ENCODE assay signal across 8 mouse cellular contexts in the genomic region with DNA sequence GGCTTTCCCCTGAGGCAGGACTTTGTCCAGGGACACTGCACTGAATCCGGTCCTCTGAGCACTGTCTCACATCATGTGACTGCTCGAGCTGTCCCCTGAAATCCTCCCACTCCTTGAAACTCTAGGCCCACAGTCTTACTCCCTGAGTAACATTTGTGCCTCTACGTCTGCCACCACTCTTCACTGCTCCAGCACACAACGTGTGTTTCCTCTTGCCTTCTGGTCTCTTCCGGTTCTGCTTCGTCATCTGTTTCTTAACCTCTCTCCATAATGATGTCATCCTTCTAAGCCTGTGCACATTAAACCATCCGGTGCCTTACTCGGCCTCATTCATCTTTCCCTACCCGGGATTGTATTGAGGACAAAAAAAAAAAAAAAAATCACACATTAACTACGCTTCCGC. TPM values are rescaled to one million over a fixed set of nuclear protein-coding genes. Genes with fewer than 3 reads are reported as not detected.
DNase-seq lines count a peak whose midpoint lies in the region; ATAC-seq lines count a peak whose summit lies in the region.

No protein-coding gene starts in this region.

- peak; percentile 32; the same call in 1 of the 2 replicates for ATAC-seq in heart, embryonic 16.5 days (replicated peaks; ENCODE audit: extremely low read depth, insufficient read depth, low FRiP score)
- no peak for ATAC-seq in heart, embryonic 11.5 days (replicated peaks; ENCODE audit: insufficient number of reproducible peaks, low FRiP score, low TSS enrichment)
- peak; percentile 32 for ATAC-seq in activated CD4-positive, CD25-positive, alpha-beta regulatory T cell, adult 4 months
- 0 out of 2 replicates have a peak, but pooled peaks have one; percentile 42 for ATAC-seq in hindbrain, embryonic 16.5 days
- ATAC-seq in megakaryocyte, adult 5-6 weeks (ENCODE audit: poor library complexity, severe bottlenecking) = peak; percentile 92

- no peak overlapping the region for H3K4me2 ChIP-seq in heart, embryonic 16.5 days (ENCODE audit: low read depth, low read length)
- no peak overlapping the region for H3K4me2 ChIP-seq in heart, embryonic 11.5 days
- peak overlapping the region; percentile 27 for H3K4me2 ChIP-seq in hindbrain, embryonic 16.5 days (ENCODE audit: low read length)

- H3K27me3 ChIP-seq in heart, embryonic 16.5 days (ENCODE audit: control insufficient read depth, insufficient read depth, low read length) = no peaks in the 10 kb centered on the region
- H3K27me3 ChIP-seq in heart, embryonic 11.5 days (ENCODE audit: control insufficient read depth, insufficient read depth, low read length) = no peaks in the 10 kb centered on the region
- no peaks in the 10 kb centered on the region for H3K27me3 ChIP-seq in hindbrain, embryonic 16.5 days (replicated peaks; ENCODE audit: control insufficient read depth, insufficient read depth, low read length)

- H3K36me3 ChIP-seq in heart, embryonic 16.5 days (ENCODE audit: control insufficient read depth, insufficient read depth) = no peaks in the 10 kb centered on the region
- no peaks in the 10 kb centered on the region for H3K36me3 ChIP-seq in heart, embryonic 11.5 days (ENCODE audit: control insufficient read depth, insufficient read depth, low read length)
- no peaks in the 10 kb centered on the region for H3K36me3 ChIP-seq in hindbrain, embryonic 16.5 days (ENCODE audit: control insufficient read depth, insufficient read depth, low read length)

- no peak for DNase-seq in right cerebral cortex, postnatal 36 days (ENCODE audit: low spot score in 2 of 2)
- no peak for DNase-seq in ovary, postnatal 36 days (ENCODE audit: low spot score)
- DNase-seq in cerebellum, adult 9-11 months = no peak

- 64% methylated on average over 11 of the region's 11 CpGs for WGBS in heart, embryonic 16.5 days
- 66% methylated on average over 11 of the region's 11 CpGs for WGBS in heart, embryonic 11.5 days (ENCODE audit: insufficient replicate concordance)
- 28% methylated on average over 11 of the region's 11 CpGs for WGBS in hindbrain, embryonic 16.5 days

- H3K9ac ChIP-seq in heart, embryonic 16.5 days (ENCODE audit: low read length) = no peak overlapping the region
- no peak overlapping the region for H3K9ac ChIP-seq in heart, embryonic 11.5 days (ENCODE audit: low read depth, low read length)
- H3K9ac ChIP-seq in hindbrain, embryonic 16.5 days (ENCODE audit: low read depth, low read length) = no peak overlapping the region

- H3K27ac ChIP-seq in heart, embryonic 16.5 days (ENCODE audit: low read length) = 0 out of 2 replicates have a peak overlapping the region, but pooled peaks have one; percentile 1
- no peak overlapping the region for H3K27ac ChIP-seq in heart, embryonic 11.5 days (ENCODE audit: low read depth, low read length)
- no peak overlapping the region for H3K27ac ChIP-seq in hindbrain, embryonic 16.5 days (ENCODE audit: low read depth, low read length)

- no peak overlapping the region for H3K4me3 ChIP-seq in heart, embryonic 16.5 days (ENCODE audit: low read length)
- H3K4me3 ChIP-seq in heart, embryonic 11.5 days (ENCODE audit: low read depth, low read length) = no peak overlapping the region
- H3K4me3 ChIP-seq in hindbrain, embryonic 16.5 days (ENCODE audit: low read length) = no peak overlapping the region

- H3K9me3 ChIP-seq in heart, embryonic 16.5 days (replicated peaks; ENCODE audit: control insufficient read depth, low read length) = no peaks in the 10 kb centered on the region
- no peaks in the 10 kb centered on the region for H3K9me3 ChIP-seq in heart, embryonic 11.5 days (replicated peaks; ENCODE audit: control insufficient read depth, low read length)
- no peaks in the 10 kb centered on the region for H3K9me3 ChIP-seq in hindbrain, embryonic 16.5 days (ENCODE audit: control insufficient read depth, low read length)

- H3K4me1 ChIP-seq in heart, embryonic 16.5 days (ENCODE audit: control insufficient read depth, insufficient read depth, low read length) = peaks cover 7% of the 10 kb centered on the region; the same call in 1 of the 2 replicates
- H3K4me1 ChIP-seq in heart, embryonic 11.5 days (ENCODE audit: control insufficient read depth, insufficient read depth, low read length) = peaks cover 5% of the 10 kb centered on the region
- no peaks in the 10 kb centered on the region; the same call in 1 of the 2 replicates for H3K4me1 ChIP-seq in hindbrain, embryonic 16.5 days (ENCODE audit: control insufficient read depth, insufficient read depth, low read depth, low read length)

RNA-seq across cellular contexts. Expression of gene Map2k6, which starts 28.2 kb away (rescaled TPM):
- 15.1 and 15.4 TPM in 2 replicates for polyA plus RNA-seq in heart, embryonic 16.5 days (2015; fragmentation: Nextera tagmentation; extraction: Ambion mirVana)
- 16.7 and 17.5 TPM in 2 replicates for polyA plus RNA-seq in heart, embryonic 11.5 days (2014; fragmentation: Nextera tagmentation; extraction: Ambion mirVana)
- 1 to 10 TPM; 5.7 to 7.7 TPM for polyA plus RNA-seq in activated CD4-positive, CD25-positive, alpha-beta regulatory T cell, adult 4 months (2017; shearing (Covaris generic))
- 24.4 and 26.9 TPM in 2 replicates for polyA plus RNA-seq in hindbrain, embryonic 16.5 days (2015; fragmentation: Nextera tagmentation; extraction: Ambion mirVana)
- 10.3 and 12.6 TPM in 2 replicates for total RNA-seq in megakaryocyte, adult 5-6 weeks (2015)
- total RNA-seq in megakaryocyte, adult 5-6 weeks (2017) = 14.8 and 16.0 TPM in 2 replicates
